Mouse (Mus musculus) heart, postnatal 0 days (tissue): ENCODE data around the gene Tmc8. TPM values are rescaled to one million over a fixed set of nuclear protein-coding genes. Genes with fewer than 3 reads are reported as not detected.

ENCODE experiments used
- ATAC-seq: fragments of 200-750 bp; cut with Nextera tagmentation; 2 replicates; pipeline ENCODE4 v1.8.0; 2017; ENCODE audit warnings: low read depth, moderate number of reproducible peaks, moderate library complexity; ENCODE audit not compliant: insufficient read depth
- DNase-seq: peaks from one replicate; pipeline ENCODE4 v3.0.0-alpha.2; 2016; ENCODE audit warnings: low spot score
- H3K27ac ChIP-seq: fragments of 300-500 bp; sonication (generic); 2 replicates; pipeline ENCODE4 v1.5.1; 2014; ENCODE audit warnings: low read depth, mild to moderate bottlenecking
- H3K27me3 ChIP-seq: fragments of 300-500 bp; sonication (generic); 2 replicates; pipeline ENCODE4 v1.6.1; 2014; ENCODE audit warnings: low read length, mixed read lengths; ENCODE audit not compliant: control insufficient read depth, insufficient read depth
- H3K36me3 ChIP-seq: fragments of 300-500 bp; sonication (generic); replicated peaks from 2 replicates; pipeline ENCODE4 v1.6.1; 2014; ENCODE audit warnings: low read length, mixed read lengths; ENCODE audit not compliant: control insufficient read depth, insufficient read depth
- H3K4me1 ChIP-seq: fragments of 300-500 bp; sonication (generic); 2 replicates; pipeline ENCODE4 v1.6.1; 2014; ENCODE audit warnings: antibody characterized with exemption; ENCODE audit not compliant: control insufficient read depth, insufficient read depth
- H3K4me2 ChIP-seq: fragments of 300-500 bp; sonication (generic); 2 replicates; pipeline ENCODE4 v1.6.1; 2014; ENCODE audit warnings: low read depth, mild to moderate bottlenecking, low read length, moderate library complexity
- H3K4me3 ChIP-seq: fragments of 300-500 bp; sonication (generic); 2 replicates; pipeline ENCODE4 v1.5.1; 2014; ENCODE audit warnings: low read depth, low read length
- H3K9ac ChIP-seq: fragments of 300-500 bp; sonication (generic); replicated peaks from 2 replicates; pipeline ENCODE4 v1.6.1; 2014; ENCODE audit warnings: low read depth, low read length, mixed read lengths
- H3K9me3 ChIP-seq: fragments of 300-500 bp; sonication (generic); replicated peaks from 2 replicates; pipeline ENCODE4 v1.6.1; 2016; ENCODE audit warnings: low read length; ENCODE audit not compliant: control insufficient read depth
- CTCF ChIP-seq: IDR thresholded peaks from 2 replicates; pipeline ENCODE4 v1.5.1; 2016; ENCODE audit warnings: antibody characterized with exemption, control low read depth, low read depth
- EP300 ChIP-seq: IDR thresholded peaks from 2 replicates; pipeline ENCODE4 v1.6.1; 2016; ENCODE audit warnings: antibody characterized with exemption, low read depth
- WGBS: fragments of 180-500 bp; shearing (Covaris S2); extraction: QIAGEN DNeasy Blood & Tissue Kit; methylation state at CpG from one replicate; pipeline ENCODE4 v1.1.7; 2014; 5-methylcytosine and 5-hydroxymethylcytosine counted together
- polyA plus RNA-seq: library from polyadenylated mRNA; unstranded; fragments of >200 nt; fragmentation: Nextera tagmentation; extraction: Ambion mirVana; gene quantifications from 2 replicates; pipeline ENCODE4 v1.2.1, GENCODE M21; 2015
- total RNA-seq: library from RNA; depleted of rRNA; stranded (reverse); fragments of >200 nt; gene quantifications from 2 replicates; pipeline ENCODE4 v1.2.3, GENCODE M21; 2014; ENCODE audit warnings: low replicate concordance

Gene Tmc8
- total and polyA plus RNA-seq, 2 experiments from 2014 or later, result 2.3 to 8.7 TPM

GRCm38 (mm10) chr11:117775540-117775939 is 6.3 kb upstream of the Tmc8 start:
- no peak for DNase-seq
- no peak for TF ChIP-seq EP300
- TF ChIP-seq CTCF, result no peak
- 93% methylated on average over 11 of the region's 13 CpGs for WGBS

GRCm38 (mm10) chr11:117776085-117776792 is 5.6 kb upstream of the Tmc8 start:
- TF ChIP-seq EP300 (no peak), CTCF (no peak)
- no peaks in the 10 kb centered on the region for H3K27me3 ChIP-seq
- H3K4me2 ChIP-seq, result no peak overlapping the region
- no peak overlapping the region for H3K9ac ChIP-seq
- no peak overlapping the region for H3K27ac ChIP-seq
- no peak for ATAC-seq
- no peak for DNase-seq
- H3K36me3 ChIP-seq, result peaks cover 46% of the 10 kb centered on the region
- WGBS, result 91% methylated on average over 14 of the region's 14 CpGs
- no peak overlapping the region for H3K4me3 ChIP-seq
- peaks cover 21% of the 10 kb centered on the region for H3K4me1 ChIP-seq
- H3K9me3 ChIP-seq, result no peaks in the 10 kb centered on the region

More at GRCm38 (mm10) chr11:117775540-117775939, 6.3 kb upstream of the Tmc8 start:
- Histone ChIP-seq H3K4me2 (no peak overlapping the region), H3K4me3 (no peak overlapping the region), H3K9ac (no peak overlapping the region), H3K4me1 (peaks cover 18% of the 10 kb centered on the region), H3K27me3 (no peaks in the 10 kb centered on the region), H3K27ac (no peak overlapping the region), H3K9me3 (no peaks in the 10 kb centered on the region), H3K36me3 (peaks cover 47% of the 10 kb centered on the region)
- no peak for ATAC-seq

GRCm38 (mm10) chr11:117777111-117777510 is 4.8 kb upstream of the Tmc8 start:
- Histone ChIP-seq H3K9me3 (no peaks in the 10 kb centered on the region), H3K36me3 (peaks cover 40% of the 10 kb centered on the region), H3K4me2 (no peak overlapping the region), H3K4me3 (no peak overlapping the region), H3K4me1 (peaks cover 30% of the 10 kb centered on the region), H3K27ac (peak overlapping the region; percentile 36; the same call in 1 of the 2 replicates), H3K9ac (no peak overlapping the region), H3K27me3 (no peaks in the 10 kb centered on the region)
- no peak for DNase-seq
- 90% methylated on average over 5 of the region's 5 CpGs for WGBS
- TF ChIP-seq CTCF (no peak), EP300 (no peak)
- ATAC-seq, result no peak

GRCm38 (mm10) chr11:117778031-117778430 is 3.8 kb upstream of the Tmc8 start:
- Histone ChIP-seq H3K4me3 (no peak overlapping the region), H3K27ac (peak overlapping the region; percentile 97; the same call in 1 of the 2 replicates), H3K9me3 (no peaks in the 10 kb centered on the region), H3K9ac (no peak overlapping the region), H3K36me3 (peaks cover 36% of the 10 kb centered on the region), H3K4me1 (peaks cover 30% of the 10 kb centered on the region), H3K27me3 (no peaks in the 10 kb centered on the region), H3K4me2 (no peak overlapping the region)
- WGBS, result 89% methylated on average over 11 of the region's 11 CpGs
- TF ChIP-seq CTCF (no peak), EP300 (no peak)
- ATAC-seq (no peak), DNase-seq (no peak)

- DNase-seq (no peak), ATAC-seq (no peak)
- Histone ChIP-seq H3K4me3 (peak overlapping the region; percentile 54), H3K9me3 (no peaks in the 10 kb centered on the region), H3K4me2 (peak overlapping the region; percentile 88), H3K27ac (peak overlapping the region; percentile 97), H3K27me3 (no peaks in the 10 kb centered on the region), H3K9ac (peak overlapping the region; percentile 64), H3K4me1 (peaks cover 30% of the 10 kb centered on the region), H3K36me3 (peaks cover 28% of the 10 kb centered on the region)
- WGBS, result 56% methylated on average over 12 of the region's 12 CpGs
- TF ChIP-seq CTCF, result no peak
- TF ChIP-seq EP300, result no peak
Measured at GRCm38 (mm10) chr11:117778851-117779433, 2.9 kb upstream of the Tmc8 start.
